Mouse (Mus musculus) inflammation-experienced regulatory T-cells, adult 6 months (primary cell): ENCODE measurements around the gene Cpt1c. TPM values are rescaled to one million over a fixed set of nuclear protein-coding genes. Genes with fewer than 3 reads are reported as not detected.

Experiments used
- ATAC-seq: one replicate; pipeline ENCODE4 v1.8.0; 2017
- polyA plus RNA-seq, 3 experiments: library from polyadenylated mRNA; unstranded; fragments of 100-300 nt; shearing (Covaris generic); gene quantifications; one replicate each; pipeline ENCODE4 v1.2.1; 2017

The Cpt1c gene
- polyA plus RNA-seq, 3 experiments from 2014 or later, result 0.23 to 1.9 (median 1.5) TPM

DNA sequence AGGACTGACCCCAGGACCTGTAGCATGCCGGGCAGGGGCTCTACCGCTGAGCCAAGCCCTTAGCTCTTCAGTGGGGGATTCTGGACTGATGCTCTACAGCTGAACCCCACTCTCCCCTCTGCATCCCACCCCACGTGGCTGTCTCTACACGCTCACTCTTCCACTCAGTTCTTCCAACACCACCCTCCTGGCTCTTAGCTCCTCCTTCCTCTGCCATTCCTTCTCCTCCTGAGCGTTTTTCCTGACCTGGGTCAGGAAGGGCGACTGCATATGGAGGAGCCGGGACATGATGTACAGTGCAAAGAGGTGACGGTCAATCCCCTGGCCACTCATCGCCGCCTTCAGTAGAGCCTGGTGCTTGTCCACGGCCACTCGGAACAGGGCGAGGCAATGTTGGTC, 14.1 kb downstream of the Cpt1c start:
- no peak for ATAC-seq

DNA sequence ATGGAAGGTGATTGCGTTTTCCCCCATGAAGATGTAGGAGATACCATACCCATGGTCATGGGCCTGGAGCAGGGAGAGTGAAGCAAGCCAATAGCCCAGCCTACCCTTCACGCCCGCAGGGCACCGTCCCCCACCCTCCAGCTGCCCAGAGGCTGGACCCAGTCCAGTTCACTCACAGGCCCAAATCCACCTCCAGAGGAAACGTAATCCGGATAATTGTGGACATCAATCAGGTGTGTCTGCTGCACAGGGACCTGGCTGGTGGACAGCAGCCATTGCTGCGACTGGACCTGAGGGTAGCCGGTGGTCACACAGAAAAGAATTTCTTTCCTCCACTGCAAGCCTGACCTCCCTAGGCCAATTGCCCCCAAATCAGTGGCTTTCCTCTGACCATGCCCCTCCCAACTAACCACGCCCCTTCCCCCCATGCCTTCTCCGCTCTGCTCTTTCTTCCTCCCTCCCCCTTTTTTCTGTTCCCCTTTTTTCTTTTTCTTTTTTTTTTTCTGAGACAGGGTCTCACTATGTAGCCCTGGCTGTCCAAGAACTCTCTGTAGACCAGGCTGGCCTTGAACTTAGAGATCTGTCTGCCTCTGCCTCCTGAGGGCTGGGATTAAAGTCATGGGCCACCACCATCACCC, 14.7 kb downstream of the Cpt1c start:
- ATAC-seq, result no peak

DNA sequence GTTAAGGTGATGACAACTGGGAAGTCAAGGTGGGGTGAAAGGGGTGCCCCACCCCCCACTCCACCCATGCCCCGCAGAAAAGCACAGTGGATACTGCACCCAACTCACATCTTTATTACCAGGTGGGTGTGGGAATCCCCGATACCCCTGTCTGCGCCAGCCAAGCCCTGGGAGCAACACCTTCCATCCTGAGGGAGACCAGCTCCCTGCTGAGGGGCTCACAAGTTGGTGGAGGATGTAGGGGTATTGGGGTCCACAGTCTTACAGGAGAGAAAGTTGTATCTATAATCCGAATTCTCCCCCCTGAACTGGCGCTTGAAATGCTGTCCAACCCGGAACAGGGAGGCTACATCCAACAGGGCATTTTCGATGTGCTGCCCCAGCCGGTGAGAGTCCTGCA, 15.4 kb downstream of the Cpt1c start:
- ATAC-seq, result no peak

DNA sequence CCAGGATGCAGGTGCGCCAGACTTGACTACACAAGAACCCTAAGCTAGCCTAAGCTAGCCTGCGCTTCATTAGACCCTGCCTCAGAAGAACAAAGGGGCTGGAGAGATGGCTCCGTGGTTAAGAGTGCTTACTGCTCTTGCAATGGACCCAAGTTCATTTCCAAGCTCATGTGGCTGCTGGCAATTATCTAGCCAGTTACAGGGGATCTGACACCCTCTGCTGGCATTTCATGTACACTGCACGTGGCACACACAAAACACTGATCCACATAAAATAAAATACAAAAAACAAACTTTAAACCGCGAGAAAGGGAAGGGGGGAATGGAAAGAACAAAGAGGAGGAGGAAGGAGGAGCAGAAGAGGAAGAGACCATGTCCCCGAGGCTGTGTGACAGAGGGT, 16.4 kb downstream of the Cpt1c start:
- ATAC-seq, result no peak

DNA sequence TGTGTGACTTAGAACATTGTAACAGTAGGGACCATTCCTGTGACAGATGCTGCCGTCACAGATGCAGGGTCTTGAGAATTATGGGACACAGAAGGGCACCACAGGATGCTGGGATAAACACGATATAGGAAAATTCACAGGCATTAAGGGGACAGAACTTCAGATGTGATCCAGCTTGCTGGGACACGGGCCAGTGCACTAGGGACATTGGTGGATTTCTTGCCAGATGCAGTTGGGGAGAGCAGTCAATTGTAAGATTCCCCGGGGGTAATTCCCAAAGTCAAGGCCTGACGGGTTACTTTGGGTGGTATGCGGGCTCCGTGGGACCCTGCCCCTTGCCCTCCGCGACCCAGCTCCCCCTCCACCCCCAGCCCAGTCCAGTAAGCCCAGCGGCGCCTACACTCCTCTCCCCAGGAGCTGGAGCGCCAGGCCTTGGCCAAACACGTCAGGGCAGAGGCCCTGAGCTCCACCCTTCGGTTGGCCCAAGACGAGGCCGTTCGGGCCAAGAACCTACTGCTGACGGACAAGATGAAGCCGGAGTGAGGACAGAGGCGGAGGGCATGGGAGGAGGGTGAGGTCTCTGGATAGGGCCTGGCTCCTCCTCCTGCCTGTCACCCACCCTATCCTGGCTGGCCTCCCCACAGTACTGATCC, 17.3 kb downstream of the Cpt1c start:
- ATAC-seq, result no peak

DNA sequence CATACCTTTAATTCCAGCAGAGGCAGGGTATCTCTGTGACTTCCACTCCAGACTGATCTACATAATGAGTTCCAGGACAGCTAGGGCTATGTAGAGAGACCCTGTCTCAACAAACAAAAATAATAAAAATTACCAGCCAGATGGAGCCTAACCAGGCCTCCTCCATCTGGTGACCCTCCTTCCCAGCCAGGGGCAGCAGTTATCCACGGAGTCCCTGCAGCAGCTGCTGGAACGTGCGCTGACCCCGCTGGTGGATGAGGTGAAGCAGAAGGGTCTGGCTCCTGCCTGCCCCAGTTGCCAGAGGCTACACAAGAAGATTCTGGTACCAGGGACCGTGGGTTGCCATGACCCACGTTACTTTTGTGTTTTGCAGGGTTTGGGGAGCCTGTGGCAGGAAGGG, 18.4 kb downstream of the Cpt1c start:
- ATAC-seq, result no peak

DNA sequence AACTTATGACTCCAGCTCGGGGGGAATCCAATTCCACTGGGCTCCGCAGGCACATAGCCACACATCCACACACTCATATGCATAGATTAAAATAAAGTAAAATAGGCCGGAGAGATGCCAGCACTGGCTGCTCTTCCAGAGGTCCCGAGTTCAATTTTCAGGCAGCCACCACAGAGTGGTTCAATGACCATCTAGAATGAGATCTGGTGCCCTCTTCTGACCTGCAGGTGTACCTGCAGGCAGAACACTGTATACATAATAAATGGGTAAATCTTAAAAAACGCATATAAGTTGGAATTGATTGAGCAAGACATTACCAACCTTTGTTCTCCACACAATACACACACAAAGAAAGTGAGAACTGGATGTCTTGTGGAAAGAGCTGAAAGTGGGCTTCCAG, 19.0 kb downstream of the Cpt1c start:
- ATAC-seq, result no peak

DNA sequence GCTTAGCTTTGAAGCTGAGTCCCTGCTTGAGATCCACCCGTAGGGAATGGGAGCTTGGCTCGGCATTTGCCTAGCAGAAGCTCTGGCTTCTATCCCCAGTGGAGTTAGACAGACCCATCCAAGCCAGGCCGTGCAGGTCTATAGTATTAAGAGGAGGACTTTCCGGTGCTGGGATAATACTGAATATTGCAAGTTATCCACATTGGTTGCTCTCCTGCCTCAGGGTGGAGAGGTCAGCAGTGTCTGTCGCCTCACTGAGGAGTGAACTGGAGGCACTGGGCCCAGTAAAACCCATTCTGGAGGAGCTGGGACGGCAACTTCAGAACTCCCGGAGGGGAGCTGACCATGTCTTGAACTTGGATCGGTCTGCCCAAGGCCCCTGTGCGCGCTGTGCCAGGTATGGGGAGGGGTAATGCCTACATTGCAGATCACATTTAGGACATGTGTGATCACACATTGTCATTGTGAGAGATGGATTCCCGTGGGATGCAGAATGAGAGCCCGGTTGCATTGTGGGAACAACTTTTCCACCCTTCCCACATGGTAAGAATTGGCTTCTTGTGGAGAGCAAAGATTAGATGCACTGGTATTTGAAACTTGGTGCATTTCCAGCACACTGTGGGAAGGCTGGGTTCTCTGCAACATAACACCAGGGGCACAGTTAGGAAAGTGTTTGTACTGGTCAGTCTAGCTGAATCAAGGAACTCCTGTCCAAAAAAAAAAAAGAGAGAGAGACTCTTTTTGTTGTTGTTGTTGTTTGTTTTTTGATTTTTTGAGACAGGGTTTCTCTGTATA, 20.4 kb downstream of the Cpt1c start:
- no peak for ATAC-seq

DNA sequence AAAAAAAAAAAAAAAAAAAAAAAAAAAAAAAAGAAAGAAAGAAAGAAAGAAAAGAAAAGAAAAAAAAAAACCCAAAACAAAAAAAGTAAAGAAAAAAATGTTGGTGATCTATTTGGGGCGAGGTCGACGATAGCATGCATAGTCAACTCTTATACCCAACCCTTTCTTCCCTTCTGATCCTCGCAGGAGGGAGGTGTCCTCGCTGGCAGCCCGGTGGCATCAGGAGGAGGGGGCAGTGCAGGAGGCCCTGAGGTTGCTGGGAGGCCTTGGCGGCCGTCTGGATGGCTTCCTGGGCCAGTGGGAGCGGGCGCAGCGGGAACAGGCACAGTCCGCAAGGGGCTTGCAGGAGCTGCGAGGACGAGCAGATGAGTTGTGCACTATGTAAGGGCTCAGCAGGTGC, 21.1 kb downstream of the Cpt1c start:
- no peak for ATAC-seq

DNA sequence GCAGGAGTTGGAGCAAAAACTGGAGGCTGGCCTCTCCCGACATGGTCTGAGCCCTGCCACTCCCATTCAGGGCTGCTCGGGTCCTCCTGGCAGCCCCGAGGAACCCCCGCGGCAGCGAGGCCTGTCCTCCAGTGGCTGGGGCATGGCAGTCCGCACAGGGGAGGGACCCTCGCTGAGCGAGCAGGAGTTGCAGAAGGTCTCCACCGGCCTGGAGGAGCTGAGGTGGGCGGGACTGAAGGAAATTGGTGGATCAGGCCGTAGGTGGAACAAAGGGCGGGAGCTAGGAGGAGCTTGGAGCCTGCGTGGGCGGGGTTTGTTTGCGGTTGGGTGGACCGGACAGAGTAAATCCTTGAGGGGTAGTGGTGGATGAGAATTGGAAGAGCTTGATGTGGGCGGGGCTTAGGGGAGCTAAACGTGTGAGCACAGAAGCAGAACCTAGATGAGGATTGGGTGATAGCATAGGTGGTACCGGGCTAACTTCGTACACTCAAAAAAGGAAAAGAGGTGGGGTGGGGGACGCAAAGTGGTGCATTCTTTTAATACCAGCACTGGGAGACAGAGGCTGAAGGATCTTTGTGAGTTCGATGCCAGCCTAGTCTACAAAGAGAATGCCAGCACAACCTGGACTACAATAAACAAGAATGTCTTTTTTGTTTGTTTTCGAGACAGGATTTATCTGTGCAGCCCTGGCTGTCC, 21.9 kb downstream of the Cpt1c start:
- ATAC-seq, result peak; percentile 56

DNA sequence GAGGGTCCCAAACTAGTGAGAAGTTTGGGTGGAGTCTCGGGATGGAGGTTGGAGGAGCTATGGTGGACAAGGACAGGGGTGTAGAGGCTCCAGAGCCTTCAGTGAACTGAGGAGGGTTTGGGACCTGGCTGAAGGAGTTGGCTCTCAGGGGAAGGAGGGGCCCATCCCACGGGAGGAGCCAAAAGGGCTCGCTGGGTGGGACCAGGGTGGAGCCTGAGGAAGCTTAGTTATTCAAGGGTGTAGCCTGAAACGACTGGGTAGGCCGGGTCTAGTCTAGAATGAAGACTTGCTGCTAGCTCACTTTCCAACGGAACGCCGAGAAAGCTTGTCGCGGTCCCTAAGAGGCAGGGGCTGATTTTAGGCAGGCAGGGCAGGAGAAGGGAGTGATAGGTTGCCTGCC, 22.7 kb downstream of the Cpt1c start:
- ATAC-seq, result no peak

DNA sequence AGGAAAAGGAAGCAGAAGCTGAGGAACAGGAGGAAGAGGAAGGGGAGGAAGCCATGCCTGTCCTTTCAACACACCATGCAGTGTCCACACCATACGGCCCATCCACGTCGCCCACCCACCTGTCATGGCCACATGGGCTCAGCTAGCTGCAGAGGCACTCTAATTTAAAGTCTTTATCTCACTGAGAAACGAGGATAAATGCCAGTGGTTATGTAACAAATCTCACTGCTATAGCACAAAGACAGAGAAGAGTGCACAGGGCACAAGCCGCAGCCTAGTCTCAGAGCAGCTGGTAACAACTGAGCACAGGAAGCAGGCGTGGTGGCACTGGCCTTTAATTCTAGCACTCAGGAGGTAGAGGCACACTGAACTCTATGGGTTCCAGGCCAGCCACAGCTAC, 24.7 kb downstream of the Cpt1c start:
- ATAC-seq, result no peak

DNA sequence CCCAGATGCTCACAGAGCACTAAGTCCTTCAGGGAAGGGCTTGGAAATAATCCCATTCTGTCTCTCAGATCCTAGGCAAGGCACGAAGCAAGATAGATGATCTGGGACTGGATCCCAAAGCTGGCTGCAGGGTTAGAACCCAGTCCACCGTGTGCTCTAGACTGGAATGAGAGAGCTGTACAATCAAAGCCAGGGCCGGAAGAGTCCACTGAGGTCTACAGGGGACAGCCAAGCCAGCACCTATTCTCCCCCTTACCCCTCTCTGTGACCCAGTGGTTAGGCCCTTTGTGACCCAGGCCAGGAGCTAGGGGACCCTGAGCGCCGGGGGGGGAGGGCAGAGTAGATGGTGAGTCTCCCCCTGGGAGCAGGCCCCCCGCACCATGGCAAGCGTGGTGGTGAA, 31.7 kb downstream of the Cpt1c start, which contains the start of gene Tsks:
Gene Tsks, plus strand, starts transcription at position 301 of the 400 bp plus-strand sequence.
- ATAC-seq, result no peak

DNA sequence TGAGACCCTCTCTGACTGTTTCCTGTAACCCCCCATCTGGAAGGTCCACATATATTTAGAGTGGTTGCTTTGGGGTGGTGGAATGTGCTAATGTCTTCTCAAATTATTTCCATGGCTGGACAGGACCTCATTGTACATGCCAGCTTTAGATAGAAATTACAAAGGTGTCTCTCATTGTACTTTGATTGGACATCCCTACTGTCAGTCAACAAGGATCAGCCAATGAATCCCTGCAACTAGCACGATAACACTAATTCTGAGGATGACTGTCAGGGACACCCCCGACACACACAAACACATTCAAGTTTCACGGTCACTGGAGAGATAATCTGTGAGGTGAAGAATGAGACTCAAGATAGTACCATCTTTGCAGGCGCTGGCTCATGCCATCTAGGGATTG, 36.0 kb downstream of the Cpt1c start:
- no peak for ATAC-seq

DNA sequence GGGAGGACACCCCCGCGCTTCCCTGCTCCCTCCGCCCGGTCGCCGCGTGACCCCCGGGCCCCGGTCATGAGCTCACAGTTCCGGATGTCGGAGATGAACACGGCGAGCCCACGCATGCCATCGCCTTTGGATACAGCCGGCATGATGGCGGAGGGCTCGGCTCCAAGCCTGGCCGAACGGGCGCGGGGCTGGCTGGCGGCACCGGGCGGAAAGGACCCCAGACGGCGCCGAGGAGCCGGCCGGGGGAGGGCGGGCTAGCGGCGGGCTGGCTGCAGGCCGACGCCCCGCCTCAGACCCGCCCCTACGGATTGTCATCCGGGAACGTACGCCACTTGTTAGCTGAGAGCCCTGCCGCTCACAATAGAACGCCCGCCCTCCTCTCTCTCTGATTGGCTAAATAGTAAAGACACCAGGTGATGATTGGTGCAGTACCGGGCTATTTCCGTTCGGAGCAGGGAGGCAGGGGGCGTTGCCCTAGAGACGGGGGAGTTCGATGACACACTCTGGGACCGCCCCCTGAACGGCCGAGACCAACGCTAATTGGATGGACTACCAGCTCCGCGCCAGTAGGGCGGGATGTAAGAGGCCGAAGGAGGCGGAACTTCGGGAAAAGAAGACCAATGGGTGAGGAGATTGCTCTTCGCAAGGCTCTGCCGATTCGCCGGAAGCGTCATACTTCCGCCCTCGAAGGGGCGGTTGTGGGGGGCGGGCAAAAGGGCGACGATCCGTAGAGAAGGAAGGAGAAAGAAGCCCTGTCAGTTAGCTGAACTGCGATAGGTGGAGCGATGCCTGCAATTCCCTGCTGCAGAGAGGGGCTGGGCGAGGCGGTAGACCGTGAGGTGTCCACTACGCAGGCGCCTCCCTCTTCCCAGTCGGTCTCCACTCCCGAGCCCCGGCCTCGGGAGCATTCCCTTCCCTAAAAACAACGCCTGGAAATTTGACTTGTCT, 45.2 kb downstream of the Cpt1c start, which contains the start of gene Ap2a1:
Gene Ap2a1, minus strand, starts transcription at position 293 of the 948 bp plus-strand sequence.
- peak; percentile 94 for ATAC-seq

DNA sequence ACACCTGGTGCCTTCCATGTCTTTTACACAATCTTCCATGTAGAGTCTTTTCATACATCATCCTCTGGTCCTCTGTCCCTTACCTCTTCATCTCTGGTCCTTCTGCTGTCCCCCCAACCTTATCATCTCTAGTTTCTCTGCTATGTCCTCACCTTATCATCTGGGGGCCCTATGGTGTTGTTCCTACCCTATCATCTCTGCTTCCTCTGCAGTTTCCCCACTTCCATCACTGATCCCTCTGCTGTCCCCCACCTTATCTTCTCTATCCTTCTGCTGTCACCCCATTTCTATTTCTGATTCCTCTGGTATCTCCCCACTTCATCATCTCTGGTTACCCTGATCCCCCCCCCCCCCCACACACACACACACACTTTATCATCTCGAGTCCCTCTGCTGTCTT, 46.1 kb downstream of the Cpt1c start:
- ATAC-seq, result no peak

DNA sequence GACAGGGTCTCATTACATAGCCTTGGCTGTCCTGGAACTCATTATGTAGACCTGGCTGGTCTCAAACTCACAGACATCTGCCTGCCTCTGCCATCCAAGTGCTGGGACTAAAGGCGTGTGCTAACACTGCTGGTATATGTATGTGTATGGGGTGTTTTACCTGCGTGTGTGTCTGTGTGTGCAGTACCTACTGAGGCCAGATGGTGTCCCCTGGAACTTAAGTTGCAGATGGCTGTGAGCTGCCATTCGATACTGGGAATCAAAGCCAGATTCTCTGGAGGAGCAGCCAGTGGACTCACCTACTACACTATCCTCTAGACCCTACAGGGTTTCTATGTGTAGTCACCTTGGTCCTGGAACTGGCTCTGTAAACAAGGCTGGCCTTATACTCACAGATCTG, 49.2 kb downstream of the Cpt1c start:
- no peak for ATAC-seq

DNA sequence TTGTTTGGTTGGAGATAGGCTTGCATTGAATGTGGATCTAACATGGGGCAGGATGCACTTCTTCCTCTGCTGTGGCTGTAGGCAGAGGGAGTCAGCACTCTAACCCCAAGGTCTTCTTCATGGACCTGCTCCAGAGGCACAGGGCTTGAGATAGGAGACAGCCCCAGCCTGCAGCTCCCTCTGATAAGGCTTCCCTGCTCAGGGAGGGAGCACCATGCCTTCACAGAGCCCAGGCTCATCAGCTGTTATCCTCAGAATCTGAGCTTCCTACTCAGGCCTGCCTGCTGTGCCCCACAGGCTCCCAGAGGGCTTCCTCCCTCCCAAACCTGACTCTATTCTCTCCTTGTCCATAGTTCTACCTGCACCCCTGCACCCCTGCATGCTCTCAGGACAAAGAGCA, 52.1 kb downstream of the Cpt1c start:
- no peak for ATAC-seq

DNA sequence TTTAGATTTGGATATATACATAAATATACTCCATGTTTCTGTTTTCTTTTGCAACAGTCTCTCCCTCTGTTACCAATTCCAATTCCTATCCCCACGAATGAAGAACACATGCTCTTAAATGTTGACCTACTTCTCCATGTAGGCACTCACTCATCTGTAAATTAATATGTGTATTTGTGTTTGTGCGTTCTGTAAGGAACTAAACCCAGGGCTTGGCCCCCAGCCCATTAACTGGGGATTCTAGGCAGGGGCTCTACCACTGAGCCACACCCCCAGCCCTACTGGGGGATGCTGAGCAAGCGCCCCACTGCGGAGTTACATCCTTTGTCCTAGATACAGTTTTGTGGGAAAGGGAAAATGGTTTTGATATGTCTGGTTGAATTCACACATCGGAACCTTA, 55.5 kb downstream of the Cpt1c start:
- no peak for ATAC-seq

DNA sequence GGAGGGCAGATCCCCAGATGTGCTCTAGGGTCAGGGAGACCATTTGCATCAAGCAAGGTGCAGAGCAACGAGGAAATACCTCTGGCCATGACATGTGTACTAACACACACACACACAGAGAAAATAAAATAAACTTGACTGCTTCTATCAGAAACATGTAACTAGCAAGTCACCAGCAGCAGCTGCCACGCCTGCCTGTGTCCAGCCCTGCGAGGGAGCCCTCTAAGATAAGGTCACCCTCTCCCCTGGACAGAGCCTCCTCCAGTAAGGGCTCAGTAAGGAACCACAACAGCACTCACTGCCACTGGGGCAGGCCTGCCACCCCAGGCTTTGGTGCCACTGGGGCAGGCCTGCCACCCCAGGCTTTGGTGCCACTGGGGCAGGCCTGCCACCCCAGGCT, 56.4 kb downstream of the Cpt1c start:
- ATAC-seq, result no peak

DNA sequence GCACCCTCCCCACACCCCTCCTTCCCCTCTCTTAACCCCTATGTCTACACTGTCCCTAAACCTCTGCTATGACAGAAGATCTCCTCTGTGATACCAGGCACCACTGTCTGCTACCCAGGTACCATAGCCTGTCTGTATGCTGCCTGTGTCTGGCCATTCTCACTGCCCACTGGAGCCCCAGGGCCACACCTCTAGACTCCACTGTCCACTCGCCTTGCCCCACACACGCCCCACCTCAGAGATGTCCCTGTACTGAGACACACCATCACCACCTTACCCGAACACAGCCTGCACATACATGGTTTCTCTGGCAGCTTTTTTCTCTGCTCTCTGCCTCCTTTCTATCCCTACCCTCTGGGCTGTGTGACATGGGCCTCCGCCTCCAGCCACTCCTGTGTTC, 57.8 kb downstream of the Cpt1c start:
- ATAC-seq, result no peak

DNA sequence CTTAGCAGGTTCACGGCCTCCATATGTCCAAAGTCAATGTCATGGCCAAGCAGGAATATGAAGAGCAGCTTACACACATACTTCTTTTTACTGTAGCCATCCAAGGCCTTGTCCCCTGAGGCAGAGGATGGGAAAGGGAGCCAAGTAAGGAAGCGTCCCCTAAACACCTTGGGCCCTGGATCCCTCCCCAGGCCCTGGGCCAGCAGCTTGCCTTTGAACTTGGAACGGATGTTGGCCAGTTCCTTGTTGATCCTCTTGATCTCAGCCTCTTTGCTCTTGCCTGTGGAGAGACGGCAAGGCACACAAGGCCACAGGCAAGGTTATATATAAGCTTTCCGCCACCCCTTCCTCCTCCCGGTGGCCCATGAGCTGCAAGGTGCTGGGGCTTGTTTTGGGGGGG, 58.5 kb downstream of the Cpt1c start:
- no peak for ATAC-seq
